Mouse (Mus musculus): ENCODE results near the gene Cux2.

- TF ChIP-seq CTCF (IDR thresholded peaks at IDR 0.05; ENCODE audit: low read depth, low read length): no peak
- no peak for TF ChIP-seq POLR2A (IDR thresholded peaks at IDR 0.05; ENCODE audit: borderline replicate concordance, low read depth, low read length)
Measured at GRCm38 (mm10) chr5:121922942-121923826, 126.7 kb downstream of the Cux2 start.

Data from bone marrow macrophage, adult 2 months (primary cell).